Mouse (Mus musculus) CD4-positive, CD25-positive, alpha-beta regulatory T cell, adult 4 months (primary cell): ENCODE data around the gene Grm4. TPM values are rescaled to one million over a fixed set of nuclear protein-coding genes. Genes with fewer than 3 reads are reported as not detected.

ENCODE experiments used
- ATAC-seq: one replicate; pipeline ENCODE4 v1.8.0; 2017
- polyA plus RNA-seq, 2 experiments: library from polyadenylated mRNA; unstranded; fragments of 100-300 nt; shearing (Covaris generic); gene quantifications; one replicate each; pipeline ENCODE4 v1.2.1; 2017

The Grm4 gene
- not detected for polyA plus RNA-seq

DNA sequence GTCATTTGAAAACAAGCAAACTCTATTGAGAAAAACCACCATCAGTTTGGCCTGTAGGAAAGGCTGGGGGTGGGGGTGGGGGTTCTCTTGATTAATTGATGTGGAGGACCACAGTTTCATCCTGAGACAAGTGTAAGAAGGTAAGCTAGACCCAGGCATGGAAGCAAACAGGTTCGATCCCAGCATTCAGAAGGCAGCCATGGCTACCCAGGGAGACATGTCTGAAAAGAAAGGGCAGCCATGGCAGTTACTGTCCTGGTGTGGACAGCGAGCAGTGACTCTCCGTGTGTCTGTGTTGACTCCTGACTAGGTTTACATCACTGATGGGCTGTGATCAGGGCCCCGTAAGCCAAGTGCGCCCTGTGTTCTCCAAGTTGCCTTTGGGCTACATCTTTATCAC, at the start of gene Grm4:
Grm4 (minus strand) TSS at position 101 of the 400 bp plus-strand sequence.
- no peak for ATAC-seq

DNA sequence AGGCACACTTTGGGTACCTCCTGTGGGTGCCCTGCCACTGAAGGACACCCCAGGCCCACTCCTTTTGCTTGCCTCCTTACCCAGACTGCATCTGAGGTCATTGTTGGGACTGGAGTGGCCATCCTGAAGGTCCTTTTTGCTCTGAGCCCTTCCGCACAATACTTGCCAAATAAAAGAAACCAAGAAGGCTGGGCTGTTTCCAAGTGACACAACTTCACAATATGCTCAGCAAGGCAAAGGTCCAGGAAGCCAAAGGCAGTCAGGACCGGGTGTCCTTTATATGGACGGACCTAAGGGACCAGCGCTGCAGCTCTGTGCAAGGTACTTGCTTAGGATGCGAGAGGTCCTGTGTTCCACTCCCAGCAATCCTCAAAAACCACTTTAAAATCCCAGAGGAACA, 47.0 kb upstream of the Grm4 start:
- ATAC-seq = no peak

- peak; percentile 31 for ATAC-seq
Measured at GRCm38 (mm10) chr17:27565942-27566267, 44.7 kb upstream of the Grm4 start.

DNA sequence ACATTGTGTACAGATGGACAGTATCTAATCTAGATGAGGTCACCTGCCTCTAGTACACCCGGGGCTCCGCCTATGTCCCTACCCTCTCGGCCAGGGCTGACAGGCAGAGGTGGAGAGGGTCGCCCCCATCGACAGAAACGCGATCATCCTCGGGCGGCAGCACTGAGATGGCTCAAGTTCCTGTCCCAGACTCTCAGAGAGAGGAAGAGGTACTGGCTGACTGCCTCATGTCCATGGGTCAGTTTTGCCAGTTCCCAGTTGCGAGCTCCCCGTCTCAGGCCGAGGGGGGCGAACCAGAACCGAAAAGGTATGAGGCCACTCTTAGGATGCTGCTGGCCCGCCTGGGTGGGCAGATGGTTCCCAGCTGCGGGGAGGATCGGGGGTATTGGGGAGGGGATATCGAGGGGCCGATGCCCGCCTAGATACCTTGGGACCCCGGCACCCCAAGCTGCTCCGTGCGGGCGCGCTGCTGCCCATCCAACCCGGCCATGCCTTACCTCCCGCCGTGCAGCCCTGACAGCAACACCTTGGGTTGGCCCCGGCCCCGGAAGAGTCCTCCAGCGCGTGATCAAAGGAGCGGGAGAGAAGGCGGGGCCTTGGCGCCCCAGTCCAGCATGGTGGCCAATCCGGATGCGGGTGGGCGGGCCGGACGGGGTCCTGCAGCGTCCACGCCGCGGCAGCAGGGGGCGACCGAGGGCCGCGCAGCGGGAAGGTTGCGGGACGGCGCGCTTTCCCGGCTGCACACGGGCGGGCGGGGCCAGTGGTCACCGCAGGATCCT, 44.1 kb upstream of the Grm4 start, which contains the start of gene AI413582:
AI413582 (minus strand) TSS at position 594 of the 779 bp plus-strand sequence.
- peak; percentile 98 for ATAC-seq

GRCm38 (mm10) chr17:27564391-27565162, 43.4 kb upstream of the Grm4 start:
- peak; percentile 8 for ATAC-seq

DNA sequence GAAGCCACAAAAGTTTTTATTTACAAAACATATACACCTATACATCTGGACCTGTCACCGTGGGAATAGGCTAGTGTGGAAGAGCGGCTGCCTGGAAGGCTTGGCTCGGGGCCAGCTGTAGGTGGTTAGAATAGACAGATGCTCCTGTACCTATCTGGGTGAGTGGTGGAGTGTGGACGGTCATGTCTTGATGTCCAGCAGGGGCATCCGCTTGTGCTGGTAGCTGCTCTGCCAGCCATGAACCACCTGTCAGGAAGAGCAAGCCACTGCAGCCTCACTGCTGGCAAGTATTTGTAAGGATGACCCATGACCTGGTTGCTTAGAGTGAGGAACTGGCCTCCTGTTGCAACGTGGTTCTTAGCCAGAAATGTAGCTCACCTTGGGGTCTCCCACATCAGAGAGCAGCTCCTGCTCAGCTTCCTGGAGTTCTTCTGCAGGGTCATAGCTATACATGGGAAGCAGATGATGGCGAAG, 42.6 kb upstream of the Grm4 start:
- no peak for ATAC-seq

DNA sequence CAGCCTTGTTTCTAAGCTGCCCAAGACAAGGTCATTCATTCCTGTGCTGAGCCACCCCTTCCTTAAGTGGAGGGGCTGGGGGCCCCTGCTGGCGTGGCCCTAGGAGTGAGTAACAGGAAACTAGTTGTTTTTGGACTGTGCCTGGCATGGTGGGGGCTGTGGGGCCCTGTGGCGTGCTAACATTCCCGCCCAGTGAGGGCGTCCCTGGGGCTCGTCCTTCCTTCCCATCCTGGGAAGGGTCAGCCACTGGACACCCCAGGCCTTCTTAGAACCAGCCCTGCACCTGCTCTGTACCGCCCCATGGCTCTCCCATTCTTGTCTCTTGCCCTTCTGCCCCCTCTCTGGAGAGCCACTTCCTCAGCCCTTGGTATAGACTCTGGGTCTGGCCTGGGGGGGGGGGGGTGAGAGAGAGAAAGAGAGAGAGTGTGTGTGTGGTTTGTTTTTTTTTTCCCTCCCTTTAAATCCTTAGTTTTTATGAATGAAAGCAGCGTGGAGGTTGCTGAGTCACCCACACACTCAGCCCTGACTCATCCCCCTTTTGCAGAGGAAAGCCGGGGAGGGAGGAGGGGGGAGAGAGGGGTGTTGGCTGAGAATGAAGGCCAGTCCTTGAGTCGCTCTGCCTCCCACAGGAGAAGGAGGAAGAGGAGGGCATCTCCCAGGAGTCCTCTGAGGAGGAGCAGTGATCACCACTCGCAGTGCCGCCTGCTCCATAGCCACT, 40.8 kb upstream of the Grm4 start:
- ATAC-seq = no peak

- ATAC-seq = no peak
Measured at GRCm38 (mm10) chr17:27560926-27561480, 39.8 kb upstream of the Grm4 start.

GRCm38 (mm10) chr17:27559596-27559995, 38.4 kb upstream of the Grm4 start:
- no peak for ATAC-seq

DNA sequence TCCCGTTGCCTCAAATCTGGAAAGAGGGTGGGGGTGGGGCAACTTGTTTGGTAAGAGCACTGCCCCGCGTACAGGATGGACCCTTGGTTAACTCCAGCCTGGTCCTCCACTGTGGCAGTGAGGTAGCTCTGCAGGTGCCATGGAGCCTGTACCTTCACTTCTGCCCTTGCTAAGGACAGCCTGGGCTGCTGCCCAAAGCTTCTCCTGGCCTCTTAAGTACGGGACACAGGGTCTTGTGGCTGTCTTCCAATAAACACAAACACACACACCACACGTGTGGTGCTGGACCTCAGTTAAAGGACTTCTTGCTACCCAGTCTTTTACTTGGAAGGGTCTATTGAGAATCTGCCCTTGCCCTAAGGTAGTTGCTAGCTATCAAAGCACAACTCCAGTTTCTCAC, 37.6 kb upstream of the Grm4 start:
- no peak for ATAC-seq

DNA sequence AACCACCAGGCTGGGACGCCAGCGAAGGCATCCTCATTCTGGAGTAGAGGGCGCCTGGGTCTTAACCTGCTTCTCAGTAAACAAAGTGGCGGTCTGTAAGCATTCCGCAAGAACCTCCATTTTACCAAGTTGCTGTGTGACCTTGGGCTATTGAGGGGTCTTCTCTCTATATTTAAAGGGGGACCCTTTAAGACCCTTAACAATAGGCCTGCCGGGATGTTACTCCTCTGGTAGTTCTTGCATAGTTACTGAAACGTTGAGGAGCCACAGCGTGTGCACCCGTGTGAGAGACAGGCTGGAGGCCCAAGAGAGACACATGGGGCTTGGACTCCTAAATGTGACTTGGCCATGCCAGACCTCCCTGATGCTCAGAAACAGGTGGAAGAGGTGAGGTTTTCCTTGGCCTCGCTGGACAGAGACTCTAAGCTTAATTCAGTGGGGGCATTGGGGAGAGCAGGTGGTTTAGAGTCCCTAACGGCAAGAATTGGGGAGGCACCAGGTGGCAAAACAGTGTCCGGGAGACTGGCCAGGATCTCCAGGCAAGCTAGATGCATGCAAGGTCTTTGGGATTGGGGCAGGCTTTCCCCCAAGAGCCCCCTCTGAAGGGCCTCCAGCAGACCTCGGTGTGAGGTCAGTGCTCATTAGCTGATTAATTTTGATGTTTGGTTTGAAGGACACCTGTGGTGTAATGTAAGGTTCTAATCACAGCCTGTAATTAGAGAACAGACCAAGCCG, 36.9 kb upstream of the Grm4 start:
- no peak for ATAC-seq

DNA sequence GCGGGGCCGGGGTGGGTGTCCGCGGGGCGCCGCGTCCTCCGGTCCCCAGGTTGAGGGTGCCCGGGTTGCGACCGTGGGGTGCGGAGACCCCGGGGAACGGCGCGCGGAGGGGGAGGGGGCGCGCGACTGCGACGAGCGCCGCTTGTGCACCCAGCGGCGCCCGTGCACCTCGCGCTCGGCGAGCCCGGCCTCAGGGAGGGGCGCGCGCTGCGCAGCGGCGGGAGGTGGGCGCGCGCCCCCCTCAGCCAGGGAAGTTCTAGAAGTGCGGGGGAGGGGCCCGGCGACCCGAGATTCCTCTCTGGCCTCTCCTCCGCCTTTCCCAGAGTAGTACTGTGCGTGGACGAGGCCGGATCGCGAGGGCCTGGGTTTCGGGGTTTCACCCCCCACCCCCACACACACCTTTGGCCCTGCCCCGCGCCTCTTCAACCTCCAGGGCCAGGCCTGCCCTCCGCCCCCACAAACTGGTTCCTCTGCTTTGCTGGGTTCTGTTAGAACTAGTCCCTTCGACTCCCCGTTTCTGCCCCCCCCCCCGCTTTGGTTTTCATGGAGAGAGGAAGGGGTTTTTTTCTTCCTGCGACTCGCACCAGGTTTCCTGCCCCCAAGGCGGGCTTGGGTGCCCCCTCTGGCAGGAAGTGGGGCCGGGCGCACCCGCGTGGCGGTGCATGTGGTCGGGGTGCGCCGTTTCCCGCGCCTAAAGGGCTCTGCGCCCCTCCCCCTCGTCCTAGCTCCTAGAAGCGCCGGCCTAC, 36.2 kb upstream of the Grm4 start:
- peak; percentile 40 for ATAC-seq

GRCm38 (mm10) chr17:27556315-27557011, 35.3 kb upstream of the Grm4 start, which contains the start of gene Hmga1:
Gene Hmga1, plus strand, starts transcription at chr17:27556497.
- peak; percentile 74 for ATAC-seq

- peak; percentile 34 for ATAC-seq
Measured at GRCm38 (mm10) chr17:27555512-27556172, 34.4 kb upstream of the Grm4 start.

GRCm38 (mm10) chr17:27555075-27555511, 33.9 kb upstream of the Grm4 start:
- no peak for ATAC-seq

GRCm38 (mm10) chr17:27554062-27554960, 33.1 kb upstream of the Grm4 start:
- ATAC-seq = no peak

DNA sequence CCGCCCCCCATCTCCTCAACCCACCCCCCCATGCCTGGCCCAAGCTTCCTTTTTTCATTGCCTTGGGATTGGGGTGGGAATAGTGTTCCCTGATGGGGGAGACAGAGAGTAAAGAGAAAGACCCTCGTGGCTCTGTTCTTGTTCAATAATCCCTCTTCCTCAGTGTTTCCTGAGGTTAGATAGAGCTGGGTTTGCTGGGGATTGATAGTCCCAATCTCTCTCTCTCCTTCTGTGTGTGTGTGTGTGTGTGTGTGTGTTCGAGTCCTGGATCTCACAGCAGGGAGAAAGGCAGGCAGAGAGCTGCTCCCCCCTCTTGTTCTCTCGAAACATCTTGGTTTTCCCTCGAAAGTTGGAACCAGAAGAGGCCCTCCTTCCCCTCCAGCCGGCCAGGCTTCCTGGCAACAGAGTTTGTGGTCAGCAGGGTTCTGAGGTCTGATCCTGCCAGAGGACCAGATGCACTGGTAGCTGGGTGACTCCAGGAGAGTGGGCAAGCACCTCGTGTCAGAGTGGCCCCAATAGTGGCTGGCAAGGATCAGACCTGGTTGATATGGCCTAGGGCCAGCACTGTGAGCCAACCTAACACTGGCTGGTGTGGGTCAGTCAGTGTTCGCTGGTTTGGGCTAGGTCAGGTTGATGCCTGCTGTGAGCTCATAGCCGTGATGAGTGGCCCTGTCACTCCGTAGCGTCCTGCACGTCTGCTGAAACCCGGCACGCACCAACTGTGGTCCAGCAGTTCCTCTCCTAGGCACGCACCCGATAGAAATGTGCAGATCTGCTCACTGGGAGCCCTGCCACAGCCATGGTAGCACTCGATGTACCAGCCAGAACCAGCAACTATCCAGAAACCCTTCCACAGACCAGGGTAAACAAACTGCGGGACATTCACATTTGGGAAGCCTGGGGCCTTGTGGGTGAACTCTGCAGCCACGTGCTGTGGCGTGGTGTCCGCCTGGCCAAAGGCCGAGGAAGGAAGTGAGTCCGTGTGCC, 31.3 kb upstream of the Grm4 start:
- ATAC-seq = no peak
